In the genomic region with DNA sequence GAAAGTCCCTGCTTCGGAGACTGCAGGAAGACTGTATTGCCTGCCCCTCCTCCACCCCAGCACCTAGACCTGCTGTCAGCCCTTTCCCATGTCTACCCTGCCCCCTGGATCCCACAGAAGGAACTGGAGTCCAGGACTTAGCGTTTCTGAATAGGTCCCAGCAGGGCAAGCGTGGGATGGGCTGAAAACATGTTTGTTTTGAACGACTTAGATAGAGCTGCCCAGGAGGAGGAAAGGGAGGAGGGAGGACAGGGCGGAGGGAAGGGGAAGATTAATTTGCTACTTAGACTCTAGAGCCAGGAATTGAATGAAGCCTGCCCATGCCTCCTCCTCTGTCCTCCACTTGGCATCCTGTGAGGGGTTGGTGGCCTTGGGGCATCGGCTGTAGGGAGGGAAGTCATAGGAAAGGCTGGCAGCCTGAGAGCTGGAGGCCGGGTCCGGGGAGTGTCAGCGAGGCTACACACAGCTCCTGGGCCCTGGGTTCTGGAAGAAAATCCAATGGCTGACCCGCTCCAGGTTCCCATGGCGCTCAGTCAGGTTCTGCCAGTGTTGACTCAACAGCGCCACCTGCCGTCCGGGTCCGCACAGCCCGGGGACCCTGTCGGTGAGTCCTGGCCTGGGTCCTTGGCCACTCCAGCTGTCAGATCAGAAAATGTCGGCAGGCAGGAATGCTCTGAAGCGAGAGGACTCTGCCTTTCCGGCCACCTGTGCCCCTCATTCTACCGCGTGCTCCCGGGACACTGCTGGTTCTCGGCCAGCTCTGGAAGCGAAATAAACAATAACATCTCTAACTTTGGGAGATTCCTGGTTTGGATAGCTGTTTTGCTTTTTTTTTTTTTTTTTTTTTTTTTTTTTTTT, we compare ENCODE assay signal across 8 mouse cellular contexts. TPM values are rescaled to one million over a fixed set of nuclear protein-coding genes. Genes with fewer than 3 reads are reported as not detected.
DNase-seq lines count a peak whose midpoint lies in the region; ATAC-seq lines count a peak whose summit lies in the region.

No protein-coding gene starts in this region.

- H3K9me3 ChIP-seq in hindbrain, embryonic 15.5 days: no peaks in the 10 kb centered on the region

- peak overlapping the region; percentile 9 for H3K4me3 ChIP-seq in hindbrain, embryonic 15.5 days

- 2% methylated on average over 25 of the region's 25 CpGs for WGBS in hindbrain, embryonic 15.5 days

- peaks cover 11% of the 10 kb centered on the region; the same call in 1 of the 2 replicates for H3K4me1 ChIP-seq in hindbrain, embryonic 15.5 days (replicated peaks)

- DNase-seq in ZHBTc4 (ENCODE audit: low read depth, low spot score): peak; percentile 96
- peak; percentile 97 for DNase-seq in gastrocnemius, adult 18-20 months (ENCODE audit: low spot score)
- peak; percentile 90 to 92 for DNase-seq in layer of hippocampus, postnatal 36 days
- DNase-seq in lung, postnatal 25 days (ENCODE audit: low spot score): peak; percentile 97
- peak; percentile 95 for DNase-seq in retina, embryonic 14.5 days (ENCODE audit: low spot score)
- peak; percentile 98 for DNase-seq in thymus, postnatal 4 days

- ATAC-seq in common myeloid progenitor, adult 5-6 weeks (replicated peaks; ENCODE audit: low read depth, poor library complexity, severe bottlenecking): peak; percentile 98
- ATAC-seq in hindbrain, embryonic 15.5 days (ENCODE audit: low FRiP score, low read depth): peak; percentile 94

- H3K9ac ChIP-seq in hindbrain, embryonic 15.5 days: no peak overlapping the region

- H3K27me3 ChIP-seq in hindbrain, embryonic 15.5 days: no peaks in the 10 kb centered on the region

- H3K4me2 ChIP-seq in hindbrain, embryonic 15.5 days: peak overlapping the region; percentile 52

- H3K36me3 ChIP-seq in hindbrain, embryonic 15.5 days: no peaks in the 10 kb centered on the region

- peak overlapping the region; percentile 65 for H3K27ac ChIP-seq in hindbrain, embryonic 15.5 days (replicated peaks)

RNA-seq across cellular contexts. Expression of a gene that starts 12.1 kb away (rescaled TPM):
- 28.4 and 81.9 TPM in 2 replicates for total RNA-seq in common myeloid progenitor, adult 5-6 weeks (2017)
- 1 to 10 TPM; 5.1 to 8.1 TPM for total RNA-seq in gastrocnemius, adult 18-20 months (2021)
- 7.0 and 7.8 TPM in 2 replicates for polyA plus RNA-seq in hindbrain, embryonic 15.5 days (2015; fragmentation: Nextera tagmentation; extraction: Ambion mirVana)
- total RNA-seq in layer of hippocampus, postnatal 36 days (2021): 100 to 1,000 TPM; 136 to 154 TPM

RNA-seq across cellular contexts. Expression of a gene that starts 26.6 kb away (rescaled TPM):
- total RNA-seq in common myeloid progenitor, adult 5-6 weeks (2017): 2.1 and 2.6 TPM in 2 replicates
- 1 to 10 TPM; 3.3 to 4.4 TPM for total RNA-seq in gastrocnemius, adult 18-20 months (2021)
- 23.5 and 28.4 TPM in 2 replicates for polyA plus RNA-seq in hindbrain, embryonic 15.5 days (2015; fragmentation: Nextera tagmentation; extraction: Ambion mirVana)
- total RNA-seq in layer of hippocampus, postnatal 36 days (2021): 10 to 100 TPM; 14.8 to 14.9 TPM

RNA-seq across cellular contexts. Expression of a gene that starts 42.8 kb away (rescaled TPM):
- 26.6 and 28.0 TPM in 2 replicates for total RNA-seq in common myeloid progenitor, adult 5-6 weeks (2017)
- 10 to 100 TPM; 23.3 to 23.6 TPM for total RNA-seq in gastrocnemius, adult 18-20 months (2021)
- polyA plus RNA-seq in hindbrain, embryonic 15.5 days (2015; fragmentation: Nextera tagmentation; extraction: Ambion mirVana): 3.7 and 3.9 TPM in 2 replicates
- total RNA-seq in layer of hippocampus, postnatal 36 days (2021): 10 to 100 TPM; 52.7 to 56.1 TPM

RNA-seq across cellular contexts. Expression of a gene that starts 49.5 kb away (rescaled TPM):
- total RNA-seq in common myeloid progenitor, adult 5-6 weeks (2017): not detected in 2 replicates
- not detected for total RNA-seq in gastrocnemius, adult 18-20 months (2021)
- polyA plus RNA-seq in hindbrain, embryonic 15.5 days (2015; fragmentation: Nextera tagmentation; extraction: Ambion mirVana): 2.3 and 2.6 TPM in 2 replicates
- total RNA-seq in layer of hippocampus, postnatal 36 days (2021): 1 to 10 TPM; 1.5 to 2.3 TPM

RNA-seq across cellular contexts. Expression of a gene that starts 57.4 kb away (rescaled TPM):
- 9.2 and 9.3 TPM in 2 replicates for total RNA-seq in common myeloid progenitor, adult 5-6 weeks (2017)
- 10 to 100 TPM; 36.1 to 38.9 TPM for total RNA-seq in gastrocnemius, adult 18-20 months (2021)
- 11.1 and 13.3 TPM in 2 replicates for polyA plus RNA-seq in hindbrain, embryonic 15.5 days (2015; fragmentation: Nextera tagmentation; extraction: Ambion mirVana)
- 10 to 100 TPM; 76.4 to 86.1 TPM for total RNA-seq in layer of hippocampus, postnatal 36 days (2021)

Comparison
In these comparisons a context has a peak if more than half of its experiments do, and no peak if none do; other contexts are left out.
1. Peak in every context shown above with its lines: DNase-seq, ATAC-seq, H3K4me3 ChIP-seq and H3K27ac ChIP-seq.